24 mouse cellular contexts compared by ENCODE assay signal in the genomic region with DNA sequence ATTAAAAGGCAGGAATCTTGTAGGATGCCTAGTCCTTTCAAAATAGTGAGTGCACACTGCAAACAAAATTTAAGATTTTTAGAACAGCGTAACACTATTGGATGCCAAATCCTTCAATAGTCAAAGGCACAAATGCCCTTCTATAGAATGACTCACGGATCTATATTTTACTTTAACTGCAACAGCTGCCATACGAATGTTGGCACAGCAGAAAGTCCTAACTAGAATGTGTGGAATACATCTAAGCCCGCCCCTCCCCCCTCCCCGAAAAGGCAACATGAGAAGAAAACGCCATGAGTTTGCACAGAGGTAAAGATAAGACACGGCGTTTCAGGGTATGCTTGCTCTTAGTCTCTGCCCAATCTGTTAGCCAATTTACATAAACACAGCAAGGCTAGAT.
"Had no signal": no experiment of that assay in that cellular context is flagged by ENCODE, and none has a peak within 500 bp of the region (broad histone marks: within the 10 kb centered on the region; RNA-seq: fewer than 3 reads in every experiment).

No protein-coding gene starts in this region.

- DNase-seq: gastrocnemius, postnatal 14 days; gastrocnemius, postnatal 36 days; heart, adult 11 months; heart, adult 2 months; heart, postnatal 14 days; heart, postnatal 36 days; kidney, adult 11 months; kidney, adult 2 months; kidney, adult 9 months; kidney, postnatal 14 days; kidney, postnatal 36 days; layer of hippocampus, adult 9-11 months; liver had no signal

- H3K4me1 ChIP-seq: heart, embryonic 13.5 days; heart, embryonic 15.5 days; hindbrain, embryonic 13.5 days; hindbrain, embryonic 15.5 days; kidney, embryonic 15.5 days; limb, embryonic 10.5 days; limb, embryonic 12.5 days had no signal

- H3K27ac ChIP-seq: heart, adult 2 months; heart, embryonic 13.5 days; heart, embryonic 15.5 days; hindbrain, embryonic 13.5 days; hindbrain, embryonic 15.5 days; hindbrain, postnatal 0 days; kidney, embryonic 15.5 days; kidney, postnatal 0 days; left cerebral cortex, adult 2 months; limb, embryonic 10.5 days; limb, embryonic 12.5 days had no signal

- ATAC-seq: hindbrain, postnatal 0 days; intestine, embryonic 16.5 days had no signal

- H3K27me3 ChIP-seq: heart, embryonic 13.5 days; heart, embryonic 15.5 days; hindbrain, embryonic 13.5 days; hindbrain, embryonic 15.5 days; kidney, embryonic 15.5 days; limb, embryonic 12.5 days had no signal

- H3K4me3 ChIP-seq: heart, adult 2 months; heart, embryonic 13.5 days; heart, embryonic 15.5 days; hindbrain, embryonic 13.5 days; hindbrain, embryonic 15.5 days; kidney, embryonic 15.5 days; left cerebral cortex, adult 2 months; limb, embryonic 10.5 days; limb, embryonic 12.5 days had no signal
